Mouse (Mus musculus): ENCODE results near the gene Mre11a. TPM values are rescaled to one million over a fixed set of nuclear protein-coding genes. Genes with fewer than 3 reads are reported as not detected.

Gene Mre11a
- polyA plus RNA-seq, 1 experiment: 8.6 TPM

DNA sequence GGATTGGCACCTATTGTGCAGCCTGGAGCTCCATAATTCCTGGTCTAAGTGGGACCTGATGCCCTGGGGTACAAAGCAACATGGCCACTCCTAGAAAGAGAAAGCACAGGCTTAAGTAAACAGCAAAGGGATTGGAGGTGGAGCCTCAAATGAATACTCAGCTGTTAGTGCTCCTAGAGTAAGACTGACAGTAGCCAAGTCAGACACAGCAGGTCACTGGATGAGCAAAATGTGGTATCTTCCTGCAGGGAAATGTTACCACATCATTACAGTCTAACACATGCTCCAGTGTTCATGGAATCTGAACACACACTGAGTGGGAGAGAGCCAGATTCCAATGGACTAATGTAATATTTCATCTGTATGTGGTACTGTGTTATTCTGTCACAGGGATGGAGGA, 36.9 kb downstream of the Mre11a start:
- DNase-seq (ENCODE audit: low spot score): no peak

DNA sequence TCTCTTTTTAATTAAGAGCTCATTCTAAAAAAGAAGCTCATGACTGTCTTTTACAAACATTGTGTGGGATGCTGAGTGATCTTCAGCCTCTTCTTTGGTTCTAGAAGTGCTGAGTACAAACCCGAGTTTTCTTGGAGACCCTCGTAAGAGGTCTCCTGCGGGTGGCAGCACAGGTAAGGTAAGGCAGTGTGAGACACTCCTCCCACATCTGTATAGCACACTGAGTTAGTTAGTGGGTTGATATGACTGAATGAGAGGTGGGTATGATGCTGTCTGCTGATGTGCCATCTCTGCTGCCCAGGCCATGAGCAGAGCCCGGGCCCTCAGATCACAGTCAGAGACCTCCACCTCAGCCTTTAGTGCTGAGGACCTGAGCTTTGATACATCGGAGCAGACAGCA, 40.4 kb downstream of the Mre11a start:
- no peak for DNase-seq (ENCODE audit: low spot score)

DNA sequence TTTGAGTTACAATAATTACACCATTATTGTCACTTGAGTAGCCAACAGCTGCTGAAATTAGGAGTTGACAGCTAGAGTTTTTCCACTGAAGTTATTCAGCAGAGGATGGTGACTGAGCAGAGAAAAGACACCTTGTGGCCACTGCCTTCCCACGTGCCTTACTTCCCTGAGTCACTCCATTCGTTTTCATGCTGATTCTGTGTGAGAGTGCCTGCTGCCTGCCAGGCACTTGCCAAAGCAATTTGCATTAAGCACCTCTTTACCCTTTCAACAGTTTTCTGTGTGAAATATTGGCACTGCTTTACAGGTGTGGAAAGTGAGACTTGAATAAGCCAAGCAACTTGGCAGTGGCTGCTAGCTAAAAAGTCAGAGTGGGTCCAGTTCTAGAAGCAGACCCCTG, 43.4 kb downstream of the Mre11a start:
- no peak for DNase-seq (ENCODE audit: low spot score)

DNA sequence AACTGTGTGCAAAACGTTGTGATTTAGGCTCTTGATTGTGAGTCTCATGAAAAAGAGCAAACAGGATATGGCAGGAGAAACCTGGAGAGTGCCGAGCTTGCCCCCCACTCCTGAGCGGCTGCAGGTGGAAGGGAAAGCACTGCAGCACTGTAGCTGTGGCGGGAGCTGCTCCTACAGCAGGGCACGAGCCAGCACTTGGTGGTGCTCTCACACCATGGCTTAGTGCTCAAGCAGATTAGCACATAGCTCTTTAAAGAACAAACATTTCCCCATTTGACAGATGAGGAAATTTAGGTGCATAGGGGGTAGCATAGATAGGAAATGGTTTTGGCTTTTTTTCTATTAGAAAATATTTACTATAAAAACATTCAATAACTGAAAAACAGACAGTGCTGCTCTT, 47.6 kb downstream of the Mre11a start:
- no peak for DNase-seq (ENCODE audit: low spot score)

DNA sequence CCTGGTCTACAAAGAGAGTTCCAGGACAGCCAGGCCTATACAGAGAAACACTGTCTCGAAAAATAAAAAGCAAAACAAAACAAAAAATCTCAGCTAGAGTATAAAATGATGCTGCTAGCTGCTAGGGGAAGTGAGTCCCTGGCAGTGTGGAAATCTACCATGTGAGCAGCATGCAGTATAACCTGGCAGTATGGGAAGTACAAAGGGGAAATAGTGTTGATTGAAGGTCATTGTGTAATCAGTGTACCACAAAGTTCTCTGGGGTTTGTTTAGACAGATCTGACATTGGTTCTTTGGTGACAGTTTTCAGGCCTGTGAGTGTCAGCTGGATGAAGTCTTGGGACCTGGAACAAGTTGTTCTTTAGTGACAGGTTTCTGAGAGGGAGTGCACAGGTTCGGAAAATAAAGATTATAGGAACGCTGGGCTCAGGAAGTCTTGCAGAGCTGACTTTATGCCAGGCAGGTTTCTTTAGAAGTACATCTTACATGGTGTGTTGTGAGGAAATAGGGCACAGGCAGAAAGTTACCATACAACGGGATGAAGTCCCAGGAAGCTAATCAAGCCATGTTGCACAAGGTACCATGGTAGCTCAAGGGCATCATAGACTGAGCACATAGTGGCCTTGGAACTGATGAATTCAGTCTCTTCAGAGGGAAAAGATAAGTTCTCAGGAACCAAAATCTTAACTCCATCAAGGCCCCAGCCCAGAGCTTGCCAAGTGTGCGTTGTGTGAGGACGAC, 51.1 kb downstream of the Mre11a start:
- DNase-seq (ENCODE audit: low spot score): no peak

DNA sequence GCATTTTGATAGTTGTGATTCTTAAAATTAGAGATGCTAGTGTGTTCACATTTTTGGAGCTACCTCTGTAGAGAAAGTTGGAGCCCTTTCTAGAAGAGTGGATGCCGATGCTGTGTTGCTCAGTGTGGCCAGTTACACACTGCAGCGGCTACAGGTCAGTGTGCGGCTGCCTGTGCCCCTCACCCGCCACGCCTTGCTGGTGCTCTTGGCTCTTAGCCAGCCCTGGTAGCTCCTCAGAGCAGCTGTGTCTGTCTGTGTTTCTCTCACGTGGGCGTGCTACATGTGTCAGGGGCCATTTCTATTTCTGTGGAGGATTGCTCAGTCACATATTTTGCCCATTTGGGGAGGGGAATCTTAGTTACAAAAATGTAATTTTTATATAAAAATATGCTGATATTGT, 55.1 kb downstream of the Mre11a start:
- DNase-seq (ENCODE audit: low spot score): no peak

DNA sequence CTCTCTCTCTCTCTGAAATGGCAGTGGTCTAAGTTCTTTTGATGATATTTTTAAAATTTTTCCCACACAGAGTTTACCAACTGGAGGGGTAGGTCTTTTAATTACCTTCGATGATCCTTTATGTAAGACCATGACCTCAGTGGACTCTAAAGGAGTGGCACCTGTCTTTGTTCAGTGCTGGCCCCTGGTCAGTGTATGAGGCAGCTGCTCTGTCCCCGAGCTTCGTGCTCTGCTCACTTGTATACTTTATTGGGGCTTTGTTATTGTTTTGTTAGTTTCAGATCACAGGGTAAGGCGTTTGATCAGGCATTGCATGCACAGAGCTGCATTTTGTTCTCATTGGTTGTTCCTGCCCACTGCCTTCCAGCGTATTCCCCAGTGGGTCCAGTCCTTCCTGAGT, 55.5 kb downstream of the Mre11a start:
- DNase-seq (ENCODE audit: low spot score): no peak

DNA sequence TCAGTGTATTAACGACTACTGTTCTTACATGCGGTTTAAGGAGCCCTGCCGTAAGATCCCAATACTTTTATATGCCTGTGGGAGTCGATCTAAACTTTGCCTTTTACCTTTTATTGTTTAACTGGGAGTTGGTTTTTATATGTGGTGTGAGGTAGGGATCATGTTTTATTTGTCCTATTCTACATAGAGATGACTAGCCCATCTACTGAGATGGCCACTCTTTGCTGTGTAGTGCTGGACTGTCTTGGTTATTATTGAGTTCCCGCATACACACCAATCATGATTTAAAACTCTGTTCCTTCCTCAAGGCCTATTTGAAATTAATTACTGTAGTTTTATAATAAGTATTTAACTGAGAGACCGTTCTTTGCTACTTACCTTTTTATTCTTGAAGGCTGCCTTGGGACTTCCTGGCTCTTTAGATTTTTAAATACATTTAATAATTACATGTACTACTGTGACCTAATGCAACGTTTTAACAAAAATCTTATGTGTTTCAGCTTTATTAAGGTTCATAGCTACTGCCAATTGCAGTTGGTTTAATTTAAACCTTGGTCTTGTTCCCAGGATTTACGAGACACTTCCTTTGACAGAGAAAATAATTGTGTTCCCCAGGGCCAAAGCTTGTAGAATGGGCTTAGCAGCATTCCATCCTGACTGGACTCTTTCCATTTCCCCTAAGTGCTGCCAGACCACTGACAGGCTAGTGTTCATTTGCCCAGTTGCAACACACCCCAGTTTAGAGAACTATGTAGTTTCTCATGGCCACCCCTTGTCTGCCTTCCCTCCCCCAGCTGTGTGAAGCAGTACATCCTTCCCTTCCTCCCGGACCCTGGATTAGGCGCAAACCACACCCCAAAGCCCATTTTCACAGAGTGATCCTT, 57.7 kb downstream of the Mre11a start:
- no peak for DNase-seq (ENCODE audit: low spot score)

DNA sequence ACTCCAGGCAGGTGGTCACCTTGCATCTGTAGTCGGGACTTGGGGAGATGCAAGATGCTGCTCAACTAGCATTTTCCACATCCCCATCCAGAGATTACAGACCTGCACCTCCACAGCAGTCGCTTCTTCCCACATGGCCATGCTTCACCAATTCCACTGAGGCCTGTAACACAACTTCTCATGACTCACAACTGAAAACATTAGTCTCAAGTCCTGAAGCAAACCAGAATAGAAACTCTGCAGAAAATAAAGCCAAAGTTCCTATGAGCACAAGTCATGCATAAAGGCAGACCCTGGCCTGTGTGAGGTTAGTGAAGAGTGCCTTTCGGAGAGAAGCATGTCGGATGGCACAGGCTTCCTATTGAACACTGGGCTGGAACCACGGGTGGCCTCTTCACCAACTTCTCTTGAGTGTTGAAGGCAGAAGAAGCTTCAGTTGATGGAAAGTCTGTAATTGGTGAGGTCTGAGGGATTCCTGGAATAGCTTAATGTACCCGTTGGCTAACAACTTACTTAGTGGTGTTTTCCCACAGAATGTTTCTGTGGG, 58.9 kb downstream of the Mre11a start:
- DNase-seq (ENCODE audit: low spot score): no peak

DNA sequence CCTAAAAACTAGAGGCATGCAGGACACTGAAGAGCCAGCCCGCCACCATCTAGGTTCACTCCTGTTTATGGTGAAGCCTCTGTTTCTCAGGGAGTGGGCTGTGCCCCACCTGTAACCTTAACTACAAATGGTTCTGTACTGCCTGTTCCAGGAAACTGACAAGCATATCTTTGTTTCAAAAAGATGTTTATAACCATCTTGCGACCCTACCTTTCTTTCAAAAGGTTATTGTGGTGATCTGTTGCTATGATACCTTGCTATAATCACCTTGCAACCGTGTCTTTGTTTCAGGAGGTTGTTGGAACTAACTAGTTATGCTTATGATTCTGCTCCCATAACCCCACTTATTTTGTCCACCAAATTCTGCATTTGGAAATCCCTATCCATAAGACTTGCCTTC, 59.4 kb downstream of the Mre11a start:
- DNase-seq (ENCODE audit: low spot score): no peak

DNA sequence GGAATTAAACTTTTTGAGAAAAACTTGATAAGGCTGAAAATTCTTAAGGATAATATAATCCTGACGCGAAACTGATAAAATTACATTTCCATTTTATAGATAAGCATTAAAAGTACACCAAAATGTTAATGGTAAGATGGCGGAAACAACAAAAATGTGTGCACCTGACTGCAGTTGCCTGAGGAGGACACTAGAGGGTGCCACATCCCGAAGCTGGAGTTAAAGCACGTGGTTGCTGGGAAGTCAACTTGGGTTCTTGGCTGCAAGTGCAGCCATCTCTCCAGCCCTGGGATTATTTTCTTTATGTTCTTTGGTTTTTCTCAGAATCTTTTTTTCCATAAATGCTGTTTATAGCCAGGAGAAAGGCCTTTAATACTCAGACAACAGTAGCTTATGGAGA, 62.0 kb downstream of the Mre11a start:
- no peak for DNase-seq (ENCODE audit: low spot score)

DNA sequence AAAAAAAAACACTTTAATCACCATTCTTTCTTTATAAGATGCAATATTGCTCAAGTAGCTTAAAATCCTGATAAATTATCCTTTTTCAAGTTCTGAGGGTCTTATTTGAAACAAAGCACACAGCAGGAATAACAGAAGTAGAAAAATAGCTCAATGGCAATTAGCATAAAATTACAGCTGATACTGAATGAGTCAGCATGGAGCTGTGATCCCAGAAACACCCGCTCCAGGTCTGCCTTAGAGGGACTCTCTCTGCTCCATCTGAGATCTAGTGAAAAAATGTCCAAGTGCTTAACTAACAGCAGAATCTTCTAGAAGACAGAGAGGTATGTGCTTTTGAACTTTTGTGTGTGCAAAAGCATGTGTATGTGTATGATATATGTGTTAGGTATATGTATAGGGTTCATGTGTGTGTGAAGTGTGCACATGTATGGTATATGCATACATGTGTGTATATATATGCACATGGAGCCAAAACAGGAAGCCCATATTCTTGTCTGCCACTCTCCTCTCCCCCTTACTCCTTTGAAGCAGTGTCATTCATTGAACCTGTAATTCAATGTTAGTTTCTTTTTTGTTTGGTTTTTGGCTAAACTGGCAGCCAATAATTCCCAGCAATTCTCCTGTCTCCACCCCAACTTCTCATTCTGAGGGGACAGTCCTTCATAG, 63.9 kb downstream of the Mre11a start:
- no peak for DNase-seq (ENCODE audit: low spot score)

DNA sequence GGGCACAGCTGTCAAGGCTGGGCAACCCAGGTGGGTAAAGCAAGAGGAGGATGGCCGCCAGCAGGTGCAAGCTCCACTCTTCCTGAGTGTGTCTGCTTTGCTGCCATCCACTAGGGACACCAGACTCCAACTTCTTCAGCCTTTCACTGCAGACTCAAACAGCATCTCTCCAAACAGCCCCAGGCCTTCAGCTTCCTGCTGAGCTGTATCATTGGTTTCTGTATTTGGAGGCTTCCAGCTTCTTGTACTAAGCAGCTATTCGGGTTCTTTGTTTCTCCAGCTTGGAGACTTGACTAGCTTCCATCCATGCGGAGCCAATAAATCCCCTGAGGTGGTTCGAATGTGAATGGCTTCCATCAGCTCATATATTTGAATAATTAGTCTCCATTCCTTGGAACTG, 70.1 kb downstream of the Mre11a start:
- DNase-seq (ENCODE audit: low spot score): no peak

DNA sequence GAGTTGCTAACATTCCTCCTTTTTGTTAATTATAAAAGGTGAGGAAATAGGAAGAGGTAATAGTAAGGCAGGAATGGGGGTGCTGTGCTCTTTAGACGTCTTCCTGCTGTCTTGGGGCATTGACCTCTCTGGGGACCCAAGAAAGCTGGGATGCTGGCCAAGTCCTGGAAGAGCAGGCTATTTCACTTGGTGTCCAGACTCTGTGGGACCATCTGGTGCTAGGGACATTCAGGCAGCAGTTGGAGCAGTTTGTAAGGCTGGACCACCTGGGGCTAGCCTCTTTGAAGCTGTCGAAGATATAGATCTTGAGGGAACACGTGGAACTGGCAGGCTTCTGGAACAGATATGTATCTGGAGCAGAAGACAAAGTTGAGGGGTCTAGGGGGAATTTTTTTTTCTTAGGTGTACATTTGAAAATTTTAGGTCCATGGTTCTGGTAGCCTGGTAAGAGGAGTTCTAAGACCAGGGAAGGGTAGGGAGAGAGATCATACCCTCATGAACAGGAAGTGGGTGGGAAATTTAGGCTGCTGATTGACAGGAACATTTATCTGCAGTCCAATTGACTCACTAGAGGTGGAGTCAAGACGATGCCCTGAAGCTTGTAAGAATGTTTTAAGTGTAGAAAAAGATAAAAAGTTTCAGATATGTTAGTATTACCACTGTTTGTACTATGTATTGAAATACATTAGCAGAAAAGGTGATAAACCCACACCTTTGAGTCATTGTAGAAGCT, 72.6 kb downstream of the Mre11a start:
- DNase-seq (ENCODE audit: low spot score): no peak

DNA sequence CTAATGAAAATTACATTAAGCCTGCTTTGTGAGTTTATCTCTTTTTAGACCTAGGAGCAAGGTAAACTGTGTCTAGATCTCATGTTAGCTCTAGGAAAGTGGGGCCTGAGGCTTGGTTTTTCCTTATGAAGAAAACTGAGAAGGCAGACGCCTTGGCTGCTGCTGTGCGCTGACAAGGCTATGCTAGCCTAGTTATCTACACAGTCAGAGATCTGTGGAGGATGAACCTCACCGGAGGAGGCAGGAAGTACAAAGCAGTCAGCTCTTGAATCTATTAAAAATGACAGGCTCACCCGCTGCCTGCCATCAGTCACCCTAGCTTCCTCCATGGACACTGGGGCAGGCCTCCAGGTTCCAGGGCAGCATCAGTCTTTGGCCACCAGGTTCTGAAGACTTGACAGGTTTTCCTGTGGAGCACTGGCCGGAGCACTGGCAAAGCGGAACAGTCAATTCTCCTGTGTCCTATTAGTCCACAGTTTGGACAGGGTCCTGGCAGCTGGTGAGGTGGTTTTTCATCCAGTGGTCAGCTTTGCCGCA, 73.8 kb downstream of the Mre11a start:
- no peak for DNase-seq (ENCODE audit: low spot score)

DNA sequence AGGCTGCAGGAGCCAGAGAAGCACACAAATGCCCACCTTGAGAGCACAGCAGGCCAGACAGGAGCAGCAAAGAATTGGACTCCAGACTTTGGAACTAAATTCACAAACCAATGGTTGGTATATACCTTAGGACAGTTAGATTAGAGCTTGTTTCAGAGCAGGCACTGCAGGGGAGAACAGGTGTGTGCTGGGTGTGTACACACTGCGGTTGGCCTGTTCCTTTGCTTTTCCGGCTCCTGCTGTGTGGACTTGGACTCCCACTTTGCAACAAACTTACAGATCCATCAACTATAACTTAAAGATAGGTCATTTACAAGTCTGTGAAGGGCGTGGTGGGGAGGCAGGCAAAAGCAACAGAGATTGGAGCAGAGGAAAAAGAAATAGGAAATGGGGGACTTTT, 74.3 kb downstream of the Mre11a start:
- no peak for DNase-seq (ENCODE audit: low spot score)

DNA sequence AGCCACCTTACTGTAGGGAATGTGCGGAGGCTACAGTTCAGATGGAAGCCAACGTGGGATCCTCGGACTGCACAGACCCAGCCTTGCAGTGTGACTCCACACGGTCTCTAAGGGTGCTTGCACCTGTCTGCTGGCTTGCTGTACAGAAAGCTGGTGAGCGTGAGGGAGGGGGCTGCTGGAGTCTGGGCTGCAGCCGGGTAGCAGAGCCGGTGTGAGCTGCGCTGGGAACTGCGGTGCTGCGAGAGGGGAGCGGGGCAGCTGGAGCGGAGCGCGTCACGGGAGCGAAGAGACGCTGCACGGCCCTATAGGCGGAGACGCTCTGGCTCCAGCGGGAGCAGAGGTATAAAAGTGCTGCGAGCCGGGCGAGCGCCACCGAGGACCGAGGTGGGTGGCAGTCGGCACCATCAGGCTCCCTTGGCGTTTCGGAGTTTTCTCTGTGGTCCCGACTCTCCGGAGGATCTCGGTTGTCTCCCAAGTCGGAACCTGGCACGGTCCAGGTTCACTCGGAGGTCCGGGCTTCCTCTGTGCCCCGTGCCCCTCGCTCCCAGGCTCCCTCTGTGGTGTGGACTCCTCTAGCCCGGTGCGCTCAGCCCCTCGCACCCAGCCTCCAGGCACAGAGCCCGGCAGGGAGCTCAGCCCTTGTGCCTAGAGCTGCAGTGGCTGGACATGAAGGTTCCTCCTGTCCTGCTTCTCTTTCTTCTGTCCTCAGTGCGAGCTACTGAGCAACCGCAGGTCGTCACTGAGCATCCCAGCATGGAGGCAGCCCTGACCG, 75.6 kb downstream of the Mre11a start, which contains the start of gene Gpr83:
Gene Gpr83 (plus strand): TSS at position 343 of the 772 bp plus-strand sequence.
- no peak for DNase-seq (ENCODE audit: low spot score)

DNA sequence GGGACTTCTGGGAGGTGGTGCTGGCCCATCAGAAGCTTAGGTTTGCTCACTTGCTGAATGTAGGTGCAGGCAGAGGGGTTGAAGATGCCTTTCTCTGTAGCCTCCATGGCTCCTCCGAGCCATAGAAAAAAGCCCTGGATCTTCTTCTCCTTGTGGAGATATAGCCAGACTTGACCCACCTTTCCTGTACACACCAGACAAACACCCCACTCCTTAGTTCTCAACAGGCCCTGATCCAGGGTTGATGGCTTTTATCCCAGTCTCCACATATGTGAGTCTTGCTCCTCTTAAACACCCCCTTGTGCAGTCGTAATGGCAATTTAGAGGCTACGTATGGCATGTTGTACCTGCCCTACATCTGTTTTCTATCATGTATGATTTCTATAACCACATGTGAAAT, 78.7 kb downstream of the Mre11a start:
- DNase-seq (ENCODE audit: low spot score): no peak

DNA sequence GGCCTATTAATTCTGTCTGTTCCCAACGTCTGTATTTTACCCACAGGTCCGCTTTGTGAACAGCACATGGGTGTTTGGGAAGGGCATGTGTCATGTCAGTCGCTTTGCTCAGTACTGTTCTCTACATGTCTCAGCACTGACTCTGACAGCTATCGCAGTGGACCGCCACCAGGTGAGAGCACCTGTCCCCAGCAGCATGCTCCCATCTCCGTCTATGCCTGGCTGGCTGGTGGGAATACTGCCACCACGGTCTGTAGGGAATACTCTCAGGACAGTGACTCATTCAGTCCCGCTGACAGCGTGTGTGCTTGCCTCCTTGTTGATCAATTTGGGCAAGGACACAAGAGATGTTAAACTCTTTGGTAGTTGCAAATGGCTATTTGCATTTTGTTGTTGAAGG, 80.3 kb downstream of the Mre11a start:
- DNase-seq (ENCODE audit: low spot score): no peak

DNA sequence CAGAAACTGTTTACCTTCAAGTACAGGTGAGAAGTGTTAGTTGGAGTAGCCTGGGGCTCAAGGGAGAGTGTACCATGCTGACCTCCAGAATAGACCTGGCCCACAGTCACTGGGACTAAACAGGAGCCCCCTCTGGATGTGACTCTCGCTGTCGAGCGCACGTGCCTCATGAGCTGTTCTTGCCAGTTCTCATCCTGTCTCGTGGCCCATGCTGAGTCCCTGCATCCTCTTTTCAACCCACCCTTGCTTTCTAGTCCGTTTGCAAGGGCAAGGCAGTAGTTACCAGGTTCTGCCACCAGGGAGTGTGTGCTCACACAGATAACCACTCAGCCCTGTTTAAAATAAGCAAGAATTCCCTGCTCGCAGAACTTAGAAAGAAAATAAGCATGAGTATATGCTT, 82.5 kb downstream of the Mre11a start:
- DNase-seq (ENCODE audit: low spot score): no peak

DNA sequence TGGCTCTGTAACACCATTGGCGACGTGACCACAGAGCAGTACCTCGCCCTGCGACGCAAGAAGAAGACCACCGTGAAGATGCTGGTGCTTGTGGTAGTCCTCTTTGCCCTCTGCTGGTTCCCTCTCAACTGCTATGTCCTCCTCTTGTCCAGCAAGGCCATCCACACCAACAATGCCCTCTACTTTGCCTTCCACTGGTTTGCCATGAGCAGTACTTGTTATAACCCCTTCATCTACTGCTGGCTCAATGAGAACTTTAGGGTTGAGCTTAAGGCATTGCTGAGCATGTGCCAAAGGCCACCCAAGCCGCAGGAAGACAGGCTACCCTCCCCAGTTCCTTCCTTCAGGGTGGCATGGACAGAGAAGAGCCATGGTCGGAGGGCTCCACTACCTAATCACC, 83.9 kb downstream of the Mre11a start:
- no peak for DNase-seq (ENCODE audit: low spot score)

All from urinary bladder, adult 2 months (tissue).